Mouse (Mus musculus) kidney, postnatal 14 days (tissue): ENCODE measurements around the gene Shpk.
A peak's percentile ranks its signal among the peaks of the same experiment; 100 is the strongest.

Experiments used
- DNase-seq: peaks from one replicate; pipeline ENCODE4 v3.0.0; 2022; ENCODE audit warnings: mixed read lengths

Gene Shpk

GRCm38 (mm10) chr11:73199230-73199712 lies at the start of gene Shpk:
Gene Shpk (plus strand): TSS chr11:73199460.
- peak; percentile 96 for DNase-seq

DNA sequence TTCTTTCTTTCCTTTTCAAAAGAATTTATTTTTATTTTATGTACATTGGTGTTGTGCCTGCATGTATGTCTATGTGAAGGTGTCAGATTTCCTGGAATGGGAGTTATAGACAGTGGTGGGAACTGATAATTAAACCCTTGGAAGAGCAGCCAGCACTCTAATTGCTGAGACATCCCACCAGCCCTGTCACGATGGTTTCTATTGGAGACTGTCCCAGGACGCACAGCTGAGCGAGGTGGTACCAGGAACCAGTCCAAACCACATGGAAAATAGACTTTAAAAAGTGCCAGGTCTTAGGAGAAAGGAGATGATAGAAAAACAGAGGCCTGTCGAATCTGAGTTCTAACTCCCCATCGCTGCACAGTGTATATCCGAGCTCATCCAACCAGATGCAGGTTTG lies 44.2 kb upstream of the Shpk start:
- no peak for DNase-seq

DNA sequence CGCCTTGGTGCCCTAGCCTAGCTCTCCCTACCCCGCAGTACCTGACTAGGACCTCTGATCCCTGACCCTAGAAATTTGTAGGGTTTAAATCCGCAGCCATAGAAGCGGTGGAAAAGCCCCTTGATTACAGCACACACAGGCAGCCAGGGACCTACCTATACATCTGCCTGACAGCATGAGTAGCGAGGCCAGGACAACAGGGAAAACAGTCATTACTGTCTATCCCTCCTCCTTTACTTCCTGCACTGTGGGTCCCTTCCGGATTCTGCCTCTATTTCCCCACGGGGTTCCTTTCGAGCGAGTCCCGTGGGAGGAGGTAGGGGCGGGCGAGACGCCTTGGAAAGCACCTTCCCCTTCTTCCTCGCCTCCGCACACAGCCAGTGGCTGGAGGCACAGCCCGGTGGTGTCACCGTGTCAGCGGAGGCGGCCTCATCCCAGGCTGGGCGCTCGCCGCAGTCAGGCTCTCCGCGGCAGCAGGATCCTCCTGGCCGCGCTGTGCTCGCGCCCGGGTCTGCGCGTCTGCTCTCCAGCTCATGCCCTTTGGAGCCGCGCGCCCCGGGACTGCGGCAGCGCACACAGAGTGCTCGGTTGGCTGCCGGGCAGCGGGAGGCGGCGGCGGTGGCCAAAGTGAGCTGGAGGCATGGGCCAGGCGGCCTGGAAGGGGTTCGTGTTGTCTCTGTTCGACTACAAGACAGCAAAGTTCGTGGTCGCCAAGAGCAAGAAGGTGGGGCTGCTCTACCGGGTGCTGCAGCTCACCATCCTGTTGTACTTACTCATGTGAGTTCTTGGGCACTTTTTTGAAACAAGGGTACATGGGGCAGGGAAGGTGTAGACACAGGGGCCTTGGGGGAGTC lies 39.1 kb upstream of the Shpk start, which contains the start of gene P2rx5:
Gene P2rx5 (plus strand): TSS at position 465 of the 854 bp plus-strand sequence.
- peak; percentile 79 for DNase-seq

- peak; percentile 57 for DNase-seq
These were observed 38.5 kb upstream of the Shpk start for GRCm38 (mm10) chr11:73160811-73161200.

GRCm38 (mm10) chr11:73161616-73162015 lies 37.6 kb upstream of the Shpk start:
- DNase-seq: no peak

GRCm38 (mm10) chr11:73162284-73162683 lies 37.0 kb upstream of the Shpk start:
- no peak for DNase-seq

- peak; percentile 46 for DNase-seq
These were observed 31.2 kb upstream of the Shpk start for GRCm38 (mm10) chr11:73168071-73168470.

DNA sequence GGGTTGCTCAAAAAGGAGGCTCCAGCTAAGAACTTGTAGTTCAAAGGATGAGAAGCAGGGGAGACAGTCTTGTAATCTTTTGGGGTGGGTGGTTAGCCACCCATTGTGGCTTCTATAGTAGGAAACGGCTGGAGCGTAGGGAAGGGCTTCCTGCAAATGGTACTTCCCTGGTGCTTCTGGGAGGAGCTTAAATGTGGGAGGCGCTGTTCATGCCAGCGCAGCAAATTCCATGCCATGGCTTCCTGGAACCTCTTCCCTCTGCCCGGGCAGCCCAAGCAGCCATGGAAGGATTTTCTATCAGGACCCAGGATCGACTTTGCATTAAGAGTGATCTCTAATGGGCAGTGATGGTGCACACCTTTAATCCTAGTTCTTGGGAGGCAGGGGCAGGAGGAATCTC lies 30.7 kb upstream of the Shpk start:
- DNase-seq: no peak

GRCm38 (mm10) chr11:73169231-73169630 lies 30.0 kb upstream of the Shpk start:
- peak; percentile 72 for DNase-seq

DNA sequence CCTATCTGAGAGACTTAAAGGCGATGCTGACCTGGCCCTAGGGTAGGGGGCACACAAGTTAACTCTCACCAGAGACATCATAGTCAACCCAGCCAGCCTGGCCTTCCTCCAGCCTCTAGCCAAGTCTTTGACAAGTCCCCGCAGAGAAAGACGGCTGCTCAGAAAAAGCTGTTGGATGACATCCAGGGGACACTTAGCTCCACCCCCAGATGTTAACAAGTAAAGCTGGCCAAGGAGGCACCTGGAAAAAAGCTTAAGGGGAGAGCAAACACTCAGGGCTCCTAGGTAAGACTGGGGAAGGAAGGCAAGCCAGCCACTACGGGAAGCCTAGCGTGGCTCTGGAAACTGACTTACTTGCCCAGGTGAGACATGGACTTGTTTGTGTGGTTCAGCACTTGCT lies 27.1 kb upstream of the Shpk start:
- DNase-seq: peak; percentile 90

- peak; percentile 89 for DNase-seq
These were observed 23.6 kb upstream of the Shpk start for GRCm38 (mm10) chr11:73175612-73176011.

GRCm38 (mm10) chr11:73176186-73176585 lies 23.1 kb upstream of the Shpk start:
- no peak for DNase-seq

DNA sequence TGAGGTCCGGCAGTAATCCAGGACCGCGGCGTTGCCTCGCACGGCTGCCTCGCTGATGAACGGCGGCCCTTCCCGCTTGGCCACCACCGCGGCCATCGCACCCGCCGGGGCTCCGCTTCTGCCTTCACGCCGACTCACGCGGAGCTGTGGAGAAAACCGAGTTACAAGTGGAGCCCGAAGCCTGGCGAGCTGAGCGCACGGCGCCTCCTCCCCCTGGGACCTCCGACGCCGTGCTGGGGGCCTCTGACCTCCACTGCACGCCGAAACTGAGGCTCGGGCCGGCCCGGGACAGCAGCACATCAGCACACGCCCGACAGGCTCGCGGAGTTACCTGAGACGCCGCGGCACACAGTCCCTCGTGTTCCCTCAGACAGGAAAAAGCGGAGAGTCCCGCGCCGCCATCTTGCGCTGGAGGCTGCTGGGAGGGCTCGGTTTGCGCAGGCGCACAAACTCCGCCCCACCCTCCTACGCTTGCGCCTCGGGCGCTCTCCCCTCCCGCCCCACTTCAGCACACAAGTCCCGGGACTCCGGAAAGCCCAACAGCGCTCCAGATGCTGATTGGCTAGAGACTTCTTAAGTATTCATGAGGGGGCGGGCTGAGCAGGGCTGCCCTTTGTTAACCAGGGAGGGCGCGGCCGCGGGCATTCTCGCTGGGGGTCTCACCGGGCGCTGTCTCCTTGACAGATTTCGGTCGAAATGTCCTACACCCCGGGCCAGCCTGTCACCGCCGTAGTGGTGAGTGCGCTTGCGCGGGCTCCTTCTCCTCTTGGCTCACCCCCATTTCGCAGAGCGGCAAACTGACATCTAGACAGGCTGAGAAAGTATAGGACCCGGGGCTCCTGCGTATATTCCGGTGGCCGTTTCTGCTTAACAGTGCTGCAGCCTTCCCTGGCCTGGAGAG lies 22.4 kb upstream of the Shpk start, which contains the start of the genes Emc6 and Tax1bp3:
Gene Emc6 (minus strand): TSS at position 430 of the 901 bp plus-strand sequence.
Gene Tax1bp3 (plus strand): TSS at position 476 of the 901 bp plus-strand sequence.
- peak; percentile 98 for DNase-seq

- peak; percentile 91 for DNase-seq
These were observed 21.8 kb upstream of the Shpk start for GRCm38 (mm10) chr11:73177509-73177875.

DNA sequence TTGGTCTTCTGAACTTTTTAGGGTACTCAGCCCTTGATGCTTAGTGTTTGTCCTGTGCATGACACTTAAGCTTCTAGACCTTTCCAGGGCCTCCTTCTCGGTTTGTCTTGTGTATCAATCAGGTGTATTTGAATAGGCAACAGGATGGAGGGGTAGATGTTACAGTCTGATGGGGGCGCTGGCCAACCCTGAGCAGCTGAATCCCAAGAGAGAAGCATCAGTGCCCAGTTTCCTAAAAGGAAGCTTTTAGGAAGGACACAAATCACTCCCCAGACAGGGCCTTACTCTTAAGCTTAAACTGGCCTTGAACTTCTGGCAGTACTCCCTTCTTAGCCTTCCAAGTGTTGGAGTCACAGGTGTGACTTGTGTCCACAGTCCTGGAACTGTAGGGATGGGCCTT lies 21.4 kb upstream of the Shpk start:
- DNase-seq: no peak

GRCm38 (mm10) chr11:73185872-73186615 lies 13.2 kb upstream of the Shpk start:
- DNase-seq: no peak

DNA sequence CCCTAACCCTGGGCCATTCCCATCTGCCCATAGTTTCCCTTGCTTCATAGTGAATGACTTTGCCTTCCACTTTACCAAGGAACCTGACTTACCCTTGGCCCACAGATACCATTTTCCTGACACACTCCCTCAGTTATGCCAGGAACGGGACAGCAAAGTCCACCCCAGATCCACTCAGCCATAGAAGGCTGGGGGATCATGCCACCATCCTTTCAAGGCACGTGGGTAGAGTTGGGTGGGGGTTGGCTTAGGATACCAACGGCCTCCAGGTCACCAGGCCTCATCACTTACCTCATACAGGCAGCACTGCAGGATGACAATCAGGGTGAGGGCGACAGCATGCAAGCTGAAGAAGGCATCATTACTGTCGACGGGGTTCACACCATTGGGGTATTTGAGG lies 12.0 kb upstream of the Shpk start:
- DNase-seq: no peak

DNA sequence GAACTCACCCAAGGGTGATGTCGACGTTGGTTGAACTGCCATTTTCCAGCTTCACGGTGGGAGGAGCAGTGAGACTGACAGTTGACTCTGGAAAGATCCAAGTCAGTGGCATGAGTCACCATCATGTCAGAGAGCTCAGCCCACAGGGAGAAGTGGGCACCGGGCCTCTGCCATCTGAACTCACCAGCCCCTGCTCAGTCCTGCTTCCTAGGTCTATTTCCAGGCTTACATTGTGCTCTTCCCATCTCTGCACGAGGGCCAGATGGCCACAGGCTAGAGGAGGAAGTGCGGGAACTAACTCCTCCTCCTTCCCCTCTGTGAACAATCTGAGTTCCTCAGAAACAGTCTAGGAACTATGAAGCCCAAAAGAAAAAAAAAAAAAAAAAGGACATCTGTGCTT lies 6.2 kb upstream of the Shpk start:
- DNase-seq: no peak

- DNase-seq: no peak
These were observed 4.8 kb upstream of the Shpk start for GRCm38 (mm10) chr11:73194444-73194843.

- no peak for DNase-seq
These were observed 1.1 kb upstream of the Shpk start for GRCm38 (mm10) chr11:73198190-73198589.

GRCm38 (mm10) chr11:73198603-73199229 lies 544 bp upstream of the Shpk start, which contains the start of gene Ctns:
Gene Ctns (minus strand): TSS chr11:73199042.
- DNase-seq: peak; percentile 91

GRCm38 (mm10) chr11:73199879-73200278 lies 619 bp downstream of the Shpk start:
- DNase-seq: peak; percentile 29
